Mouse (Mus musculus): ENCODE data around the gene Usp8. TPM values are rescaled to one million over a fixed set of nuclear protein-coding genes. Genes with fewer than 3 reads are reported as not detected.

Gene Usp8
- total and polyA plus RNA-seq, 3 experiments = 24.1 to 41.5 (median 24.2) TPM

DNA sequence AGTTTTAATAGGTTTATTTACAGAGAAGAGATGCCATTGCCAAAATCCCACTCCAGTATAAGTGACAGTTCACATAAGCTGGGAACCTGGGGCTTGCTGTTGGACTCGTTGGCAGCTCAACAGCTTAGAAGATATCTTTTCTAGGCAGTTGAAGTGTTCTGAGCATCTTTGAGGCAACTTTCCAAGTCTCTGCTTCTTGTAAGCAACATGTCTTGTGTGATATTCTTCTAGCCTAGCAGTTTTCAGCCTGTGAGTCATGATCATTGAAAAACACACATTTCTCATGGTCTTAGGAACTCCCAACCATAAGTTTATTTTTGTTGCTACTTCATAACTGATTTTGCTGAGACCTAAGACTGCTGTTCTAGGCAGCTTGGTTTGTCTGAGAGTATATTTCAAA, 24.2 kb upstream of the Usp8 start:
- Histone ChIP-seq H3K36me3 (replicated peaks in 1 of 2; ENCODE audit: control insufficient read depth in 1 of 2, insufficient read depth in 1 of 2, low read length in 1 of 2) (peaks cover 0 to 18% of the 10 kb centered on the region in 2 experiments), H3K27ac (ENCODE audit: insufficient read depth, low read depth) (no peak overlapping the region), H3K9me3 (replicated peaks; ENCODE audit: low read length) (peaks cover 3% of the 10 kb centered on the region), H3K4me1 (ENCODE audit: control insufficient read depth in 1 of 2, insufficient read depth in 2 of 2) (peaks cover 0 to 14% of the 10 kb centered on the region in 2 experiments; a peak in 2 of 4 replicates), H3K79me2 (replicated peaks; ENCODE audit: control insufficient read depth, extremely low read depth, insufficient read depth, poor library complexity, severe bottlenecking) (peaks cover 3% of the 10 kb centered on the region; the same call in 1 of the 2 replicates), H3K4me3 (replicated peaks in 1 of 3; ENCODE audit: low read depth in 2 of 3, low read length in 2 of 3, poor library complexity in 1 of 3) (no peak overlapping the region), H3K27me3 (replicated peaks) (no peaks in the 10 kb centered on the region), H3K4me2 (ENCODE audit: insufficient read depth, low read depth, poor library complexity, severe bottlenecking) (no peak overlapping the region), H3K9ac (ENCODE audit: insufficient read depth, low read depth) (no peak overlapping the region)
- in situ Hi-C loops (cut with MboI; ENCODE audit: low pct_ligation_motif_present, low pct_unique_long_range_greater_than_20kb, low sequenced_read_pairs) = no loop called here
- dilution Hi-C loops (cut with MboI; ENCODE audit: extremely low pct_ligation_motif_present, extremely low pct_unique_long_range_greater_than_20kb, low sequenced_read_pairs) = no loop called here
- TF ChIP-seq JUN (IDR thresholded peaks at IDR 0.05; ENCODE audit: insufficient read depth, low read depth, low read length) (no peak), USF1 (IDR thresholded peaks at IDR 0.05; ENCODE audit: low read depth, low read length) (no peak), HCFC1 (IDR thresholded peaks at IDR 0.05; ENCODE audit: low read depth, low read length) (no peak), ZKSCAN1 (IDR thresholded peaks at IDR 0.05; ENCODE audit: borderline replicate concordance, low read depth, low read length) (no peak), RAD21 (IDR thresholded peaks at IDR 0.05; ENCODE audit: low read depth, low read length) (no peak), PAX5 (IDR thresholded peaks at IDR 0.05; ENCODE audit: low read length) (no peak), POLR2A (IDR thresholded peaks at IDR 0.05; ENCODE audit: low read depth, low read length) (no peak), ZNF384 (IDR thresholded peaks at IDR 0.05; ENCODE audit: low read depth, low read length) (no peak), ZMIZ1 (IDR thresholded peaks at IDR 0.05; ENCODE audit: low read depth, low read length) (no peak), MAX (IDR thresholded peaks at IDR 0.05; ENCODE audit: low read length) (no peak), USF2 (conservative IDR thresholded peaks at IDR 0.05; ENCODE audit: low read depth, low read length) (no peak), MEF2A (IDR thresholded peaks at IDR 0.05; ENCODE audit: borderline replicate concordance, low read depth, low read length) (no peak), EP300 (IDR thresholded peaks at IDR 0.05; ENCODE audit: low read length) (no peak), MAFK (IDR thresholded peaks at IDR 0.05; ENCODE audit: insufficient replicate concordance, low read length) (no peak), E2F4 (IDR thresholded peaks at IDR 0.05; ENCODE audit: insufficient replicate concordance, low read depth, low read length) (no peak)
- no peak for DNase-seq (ENCODE audit: extremely low read depth)

DNA sequence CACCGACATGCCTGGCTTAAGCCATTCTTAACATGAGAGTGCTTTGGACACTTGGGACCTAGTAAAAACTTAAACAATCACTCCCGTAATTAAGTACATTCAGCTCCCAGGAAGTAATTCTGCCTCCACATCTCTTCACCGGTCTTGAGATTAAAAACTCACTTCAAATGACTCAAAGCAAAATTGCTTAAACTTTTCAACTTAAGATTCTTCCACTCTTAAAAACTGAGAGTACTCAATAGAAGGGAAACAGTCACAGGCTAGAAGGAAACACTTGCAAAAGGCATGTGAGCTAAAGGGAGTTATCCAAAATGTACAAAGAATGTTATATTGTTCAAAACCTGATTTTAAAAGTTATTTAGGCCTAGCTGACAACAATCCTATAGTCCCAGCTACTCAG, 15.8 kb upstream of the Usp8 start:
- in situ Hi-C loops (cut with MboI; ENCODE audit: low pct_ligation_motif_present, low pct_unique_long_range_greater_than_20kb, low sequenced_read_pairs) = no loop called here

More for the DNA sequence above, 15.8 kb upstream of the Usp8 start:
- Histone ChIP-seq H3K4me1 (ENCODE audit: control insufficient read depth in 1 of 2, insufficient read depth in 2 of 2) (no peaks in the 10 kb centered on the region), H3K27me3 (replicated peaks) (peaks cover 5% of the 10 kb centered on the region), H3K9me3 (replicated peaks; ENCODE audit: low read length) (no peaks in the 10 kb centered on the region), H3K27ac (ENCODE audit: insufficient read depth, low read depth) (no peak overlapping the region), H3K79me2 (replicated peaks; ENCODE audit: control insufficient read depth, extremely low read depth, insufficient read depth, poor library complexity, severe bottlenecking) (no peaks in the 10 kb centered on the region), H3K4me3 (replicated peaks in 1 of 3; ENCODE audit: low read depth in 2 of 3, low read length in 2 of 3, poor library complexity in 1 of 3) (no peak overlapping the region), H3K9ac (ENCODE audit: insufficient read depth, low read depth) (no peak overlapping the region), H3K36me3 (replicated peaks in 1 of 2; ENCODE audit: control insufficient read depth in 1 of 2, insufficient read depth in 1 of 2, low read length in 1 of 2) (no peaks in the 10 kb centered on the region), H3K4me2 (ENCODE audit: insufficient read depth, low read depth, poor library complexity, severe bottlenecking) (no peak overlapping the region)
- no peak for DNase-seq (ENCODE audit: extremely low read depth)
- TF ChIP-seq PAX5 (IDR thresholded peaks at IDR 0.05; ENCODE audit: low read length) = no peak
- TF ChIP-seq CHD1 (IDR thresholded peaks at IDR 0.05; ENCODE audit: low read depth, low read length) = no peak
- no peak for TF ChIP-seq JUN (IDR thresholded peaks at IDR 0.05; ENCODE audit: insufficient read depth, low read depth, low read length)
- TF ChIP-seq ZMIZ1 (IDR thresholded peaks at IDR 0.05; ENCODE audit: low read depth, low read length) = no peak
- no peak for TF ChIP-seq ZNF384 (IDR thresholded peaks at IDR 0.05; ENCODE audit: low read depth, low read length)
- TF ChIP-seq NELFE (IDR thresholded peaks at IDR 0.05; ENCODE audit: low read depth, low read length) = no peak
- no peak for TF ChIP-seq MAFK (IDR thresholded peaks at IDR 0.05; ENCODE audit: insufficient replicate concordance, low read length)
- no peak for TF ChIP-seq MAZ (IDR thresholded peaks at IDR 0.05; ENCODE audit: low read depth, low read length)
- no peak for TF ChIP-seq E2F4 (IDR thresholded peaks at IDR 0.05; ENCODE audit: insufficient replicate concordance, low read depth, low read length)
- no peak for TF ChIP-seq JUND (conservative IDR thresholded peaks at IDR 0.05; ENCODE audit: low read depth, low read length)
- no peak for TF ChIP-seq ELF1 (IDR thresholded peaks at IDR 0.05; ENCODE audit: low read depth, low read length)
- no peak for TF ChIP-seq USF2 (conservative IDR thresholded peaks at IDR 0.05; ENCODE audit: low read depth, low read length)
- no peak for TF ChIP-seq BHLHE40 (IDR thresholded peaks at IDR 0.05; ENCODE audit: low read depth, low read length)
- TF ChIP-seq CTCF (conservative IDR thresholded peaks at IDR 0.05 in 1 of 2, IDR thresholded peaks at IDR 0.05 in 1 of 2; ENCODE audit: low read depth in 2 of 2, low read length in 2 of 2) = no peak
- dilution Hi-C loops (cut with MboI; ENCODE audit: extremely low pct_ligation_motif_present, extremely low pct_unique_long_range_greater_than_20kb, low sequenced_read_pairs) = no loop called here

Measured in CH12.LX (cell line).